In genomic region chr4:126146974-126147532, GRCm38 (mm10) we compare ENCODE assay signal across 8 mouse cellular contexts. TPM values are rescaled to one million over a fixed set of nuclear protein-coding genes. Genes with fewer than 3 reads are reported as not detected.
DNase-seq lines count a peak whose midpoint lies in the region; ATAC-seq lines count a peak whose summit lies in the region.
"Had no signal": no experiment of that assay in that cellular context is flagged by ENCODE, and none has a peak within 500 bp of the region (broad histone marks: within the 10 kb centered on the region; RNA-seq: fewer than 3 reads in every experiment).

No protein-coding gene starts in this region.

- H3K9me3 ChIP-seq in kidney, embryonic 14.5 days (ENCODE audit: control insufficient read depth, low read length): no peaks in the 10 kb centered on the region
- no peaks in the 10 kb centered on the region for H3K9me3 ChIP-seq in embryonic facial prominence, embryonic 14.5 days (ENCODE audit: control insufficient read depth, low read length)
- no peaks in the 10 kb centered on the region for H3K9me3 ChIP-seq in liver, embryonic 15.5 days (replicated peaks)

- H3K27me3 ChIP-seq in kidney, embryonic 14.5 days (ENCODE audit: control insufficient read depth, insufficient read depth, low read length): no peaks in the 10 kb centered on the region
- H3K27me3 ChIP-seq in embryonic facial prominence, embryonic 14.5 days (replicated peaks; ENCODE audit: control insufficient read depth, insufficient read depth, low read length): no peaks in the 10 kb centered on the region
- peaks cover 57% of the 10 kb centered on the region for H3K27me3 ChIP-seq in liver, embryonic 15.5 days

- H3K4me3 ChIP-seq in kidney, embryonic 14.5 days (ENCODE audit: low read length): peak overlapping the region; percentile 70
- H3K4me3 ChIP-seq in embryonic facial prominence, embryonic 14.5 days (ENCODE audit: low read depth, low read length): peak overlapping the region; percentile 68; the same call in 1 of the 2 replicates
- no peak overlapping the region for H3K4me3 ChIP-seq in liver, embryonic 15.5 days (replicated peaks)

- DNase-seq in kidney, adult 8-10 months: no peak
- DNase-seq in embryo, embryonic 10.5 days (ENCODE audit: low spot score): peak; percentile 40
- DNase-seq in embryonic facial prominence, embryonic 14.5 days (ENCODE audit: low spot score): no peak
- no peak for DNase-seq in thymus, postnatal 14 days
- no peak for DNase-seq in B cell, adult 2 months
- DNase-seq: cerebellum, adult 11 months had no signal

- peaks cover 10% of the 10 kb centered on the region for H3K36me3 ChIP-seq in kidney, embryonic 14.5 days (ENCODE audit: control insufficient read depth, insufficient read depth, low read length)
- peaks cover 13% of the 10 kb centered on the region for H3K36me3 ChIP-seq in embryonic facial prominence, embryonic 14.5 days (ENCODE audit: control insufficient read depth, insufficient read depth, low read length)
- no peaks in the 10 kb centered on the region for H3K36me3 ChIP-seq in liver, embryonic 15.5 days (replicated peaks)

- peaks cover 51% of the 10 kb centered on the region for H3K4me1 ChIP-seq in kidney, embryonic 14.5 days (ENCODE audit: control insufficient read depth, insufficient read depth, low read length)
- peaks cover 31% of the 10 kb centered on the region for H3K4me1 ChIP-seq in embryonic facial prominence, embryonic 14.5 days (ENCODE audit: control insufficient read depth, insufficient read depth, low read length)
- peaks cover 26% of the 10 kb centered on the region for H3K4me1 ChIP-seq in liver, embryonic 15.5 days (replicated peaks)

- WGBS in kidney, embryonic 14.5 days: 17% methylated on average over 9 of the region's 9 CpGs
- WGBS in embryonic facial prominence, embryonic 14.5 days: 27% methylated on average over 9 of the region's 9 CpGs
- WGBS in liver, embryonic 15.5 days (ENCODE audit: insufficient replicate concordance): 58% methylated on average over 9 of the region's 9 CpGs

- peak overlapping the region; percentile 88; the same call in 1 of the 2 replicates for H3K9ac ChIP-seq in kidney, embryonic 14.5 days (ENCODE audit: low read depth, low read length)
- peak overlapping the region; percentile 74 for H3K9ac ChIP-seq in embryonic facial prominence, embryonic 14.5 days (ENCODE audit: low read depth, low read length)
- no peak overlapping the region for H3K9ac ChIP-seq in liver, embryonic 15.5 days

- ATAC-seq in kidney, embryonic 14.5 days (ENCODE audit: low FRiP score, low TSS enrichment): no peak
- ATAC-seq in embryonic facial prominence, embryonic 14.5 days (ENCODE audit: low read depth): no peak
- no peak for ATAC-seq in liver, embryonic 15.5 days (ENCODE audit: insufficient read depth)

- peak overlapping the region; percentile 98 for H3K27ac ChIP-seq in kidney, embryonic 14.5 days (ENCODE audit: low read depth, low read length)
- H3K27ac ChIP-seq in embryonic facial prominence, embryonic 14.5 days (replicated peaks; ENCODE audit: low read depth, low read length): peak overlapping the region; percentile 89
- H3K27ac ChIP-seq in liver, embryonic 15.5 days (replicated peaks): peak overlapping the region; percentile 56; the same call in 1 of the 2 replicates

- peak overlapping the region; percentile 78 for H3K4me2 ChIP-seq in kidney, embryonic 14.5 days (replicated peaks; ENCODE audit: low read depth, low read length)
- peak overlapping the region; percentile 84 for H3K4me2 ChIP-seq in embryonic facial prominence, embryonic 14.5 days (ENCODE audit: low read depth, low read length)
- peak overlapping the region; percentile 65 for H3K4me2 ChIP-seq in liver, embryonic 15.5 days

RNA-seq across cellular contexts. Expression of gene Eva1b, which starts 0.5 kb away (rescaled TPM):
- polyA plus RNA-seq in kidney, embryonic 14.5 days (2014; fragmentation: Nextera tagmentation; extraction: Ambion mirVana): 96.1 and 124 TPM in 2 replicates
- 78.9 and 81.7 TPM in 2 replicates for polyA plus RNA-seq in embryonic facial prominence, embryonic 14.5 days (2014; fragmentation: Nextera tagmentation; extraction: Ambion mirVana)
- polyA plus RNA-seq in liver, embryonic 15.5 days (2015; fragmentation: Nextera tagmentation; extraction: Ambion mirVana): 12.5 and 14.0 TPM in 2 replicates

RNA-seq across cellular contexts. Expression of gene Sh3d21, which starts 16.2 kb away (rescaled TPM):
- polyA plus RNA-seq in kidney, embryonic 14.5 days (2014; fragmentation: Nextera tagmentation; extraction: Ambion mirVana): 7.3 and 8.7 TPM in 2 replicates
- polyA plus RNA-seq in embryonic facial prominence, embryonic 14.5 days (2014; fragmentation: Nextera tagmentation; extraction: Ambion mirVana): 7.8 and 7.9 TPM in 2 replicates
- polyA plus RNA-seq in liver, embryonic 15.5 days (2015; fragmentation: Nextera tagmentation; extraction: Ambion mirVana): 1.4 and 1.6 TPM in 2 replicates

RNA-seq across cellular contexts. Expression of gene Stk40, which starts 43.3 kb away (rescaled TPM):
- polyA plus RNA-seq in kidney, embryonic 14.5 days (2014; fragmentation: Nextera tagmentation; extraction: Ambion mirVana): 19.1 and 24.9 TPM in 2 replicates
- polyA plus RNA-seq in embryonic facial prominence, embryonic 14.5 days (2014; fragmentation: Nextera tagmentation; extraction: Ambion mirVana): 26.8 and 32.1 TPM in 2 replicates
- 13.1 and 15.5 TPM in 2 replicates for polyA plus RNA-seq in liver, embryonic 15.5 days (2015; fragmentation: Nextera tagmentation; extraction: Ambion mirVana)

RNA-seq across cellular contexts. Expression of gene Lsm10, which starts 50.6 kb away (rescaled TPM):
- polyA plus RNA-seq in kidney, embryonic 14.5 days (2014; fragmentation: Nextera tagmentation; extraction: Ambion mirVana): 47.3 and 52.4 TPM in 2 replicates
- polyA plus RNA-seq in embryonic facial prominence, embryonic 14.5 days (2014; fragmentation: Nextera tagmentation; extraction: Ambion mirVana): 52.0 and 54.1 TPM in 2 replicates
- 25.5 and 26.7 TPM in 2 replicates for polyA plus RNA-seq in liver, embryonic 15.5 days (2015; fragmentation: Nextera tagmentation; extraction: Ambion mirVana)

RNA-seq across cellular contexts. Expression of gene Thrap3, which starts 55.5 kb away (rescaled TPM):
- polyA plus RNA-seq in kidney, embryonic 14.5 days (2014; fragmentation: Nextera tagmentation; extraction: Ambion mirVana): 141 and 281 TPM in 2 replicates
- polyA plus RNA-seq in embryonic facial prominence, embryonic 14.5 days (2014; fragmentation: Nextera tagmentation; extraction: Ambion mirVana): 185 and 198 TPM in 2 replicates
- 79.2 and 82.0 TPM in 2 replicates for polyA plus RNA-seq in liver, embryonic 15.5 days (2015; fragmentation: Nextera tagmentation; extraction: Ambion mirVana)
